Mouse (Mus musculus): ENCODE results near the gene Zfp28. TPM values are rescaled to one million over a fixed set of nuclear protein-coding genes. Genes with fewer than 3 reads are reported as not detected.

Zfp28 gene
- polyA plus RNA-seq, 1 experiment from 2014 or later: 0.75 TPM

DNA sequence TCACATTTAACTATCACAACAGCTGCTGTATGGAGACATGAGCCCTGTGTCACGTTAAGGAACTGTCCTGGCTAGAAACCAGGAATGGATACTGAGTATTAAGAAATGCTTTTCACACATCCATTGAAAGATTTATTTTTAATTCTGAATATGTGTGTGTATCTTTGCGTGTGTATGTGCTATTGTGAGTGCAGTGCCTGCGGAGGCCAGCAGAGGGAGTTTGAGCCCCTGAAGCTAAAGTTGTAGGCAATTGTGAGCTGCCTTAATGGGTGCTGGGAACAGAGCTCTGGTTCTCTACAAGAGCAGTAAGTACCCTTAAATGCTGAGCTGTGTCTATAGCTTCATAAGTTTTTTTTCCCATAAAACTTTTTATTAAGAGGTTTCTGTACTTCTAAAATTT is 46.3 kb downstream of the Zfp28 start:
- H3K9ac ChIP-seq (replicated peaks): no peak overlapping the region
- H3K4me2 ChIP-seq (ENCODE audit: low read depth, low read length): no peak overlapping the region
- DNase-seq (no peak), ATAC-seq (no peak)
- 77% methylated on average over 3 of the region's 3 CpGs for WGBS (ENCODE audit: insufficient replicate concordance)
- no peak overlapping the region for H3K27ac ChIP-seq (ENCODE audit: low read depth)
- H3K36me3 ChIP-seq (replicated peaks; ENCODE audit: insufficient read depth, low read length): no peaks in the 10 kb centered on the region
- H3K4me3 ChIP-seq (ENCODE audit: low read depth, low read length): no peak overlapping the region
- H3K4me1 ChIP-seq (ENCODE audit: insufficient read depth): no peaks in the 10 kb centered on the region
- H3K27me3 ChIP-seq (ENCODE audit: insufficient read depth, low read length): no peaks in the 10 kb centered on the region
- no peaks in the 10 kb centered on the region; the same call in 1 of the 2 replicates for H3K9me3 ChIP-seq (ENCODE audit: low read length)
- no peak for TF ChIP-seq EP300 (IDR thresholded peaks at IDR 0.05; ENCODE audit: low read depth)
- TF ChIP-seq CTCF (IDR thresholded peaks at IDR 0.05; ENCODE audit: low read depth): 0 out of 2 replicates have a peak, but pooled peaks have one; percentile 30

DNA sequence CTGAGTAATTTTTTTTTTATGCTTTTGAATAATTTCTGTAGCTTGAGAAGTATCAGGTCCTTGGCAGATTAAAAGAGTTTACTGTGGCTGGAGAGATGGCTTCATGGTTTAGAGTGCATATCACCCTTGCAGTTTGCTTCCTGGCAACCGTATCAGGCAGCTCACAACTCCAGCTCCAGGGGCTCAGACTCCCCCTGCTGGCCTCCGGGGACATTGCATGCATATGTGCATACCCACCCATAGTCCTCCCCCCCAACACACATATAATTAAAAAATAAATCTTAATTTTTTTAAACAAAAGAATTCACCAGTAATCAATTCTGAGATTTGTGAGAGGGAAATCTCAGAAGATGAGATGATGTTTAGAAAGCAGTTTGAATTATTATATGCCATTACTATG is 47.2 kb downstream of the Zfp28 start:
- DNase-seq (peak; percentile 57), ATAC-seq (no peak)
- Histone ChIP-seq H3K27me3 (ENCODE audit: insufficient read depth, low read length) (no peaks in the 10 kb centered on the region), H3K27ac (ENCODE audit: low read depth) (no peak overlapping the region), H3K9ac (replicated peaks) (no peak overlapping the region), H3K36me3 (replicated peaks; ENCODE audit: insufficient read depth, low read length) (no peaks in the 10 kb centered on the region), H3K4me2 (ENCODE audit: low read depth, low read length) (no peak overlapping the region), H3K4me1 (ENCODE audit: insufficient read depth) (no peaks in the 10 kb centered on the region), H3K4me3 (ENCODE audit: low read depth, low read length) (no peak overlapping the region), H3K9me3 (ENCODE audit: low read length) (no peaks in the 10 kb centered on the region; the same call in 1 of the 2 replicates)
- TF ChIP-seq EP300 (IDR thresholded peaks at IDR 0.05; ENCODE audit: low read depth) (no peak), CTCF (IDR thresholded peaks at IDR 0.05; ENCODE audit: low read depth) (peak; percentile 71)
- WGBS (ENCODE audit: insufficient replicate concordance): 15% methylated on average over 2 of the region's 2 CpGs

DNA sequence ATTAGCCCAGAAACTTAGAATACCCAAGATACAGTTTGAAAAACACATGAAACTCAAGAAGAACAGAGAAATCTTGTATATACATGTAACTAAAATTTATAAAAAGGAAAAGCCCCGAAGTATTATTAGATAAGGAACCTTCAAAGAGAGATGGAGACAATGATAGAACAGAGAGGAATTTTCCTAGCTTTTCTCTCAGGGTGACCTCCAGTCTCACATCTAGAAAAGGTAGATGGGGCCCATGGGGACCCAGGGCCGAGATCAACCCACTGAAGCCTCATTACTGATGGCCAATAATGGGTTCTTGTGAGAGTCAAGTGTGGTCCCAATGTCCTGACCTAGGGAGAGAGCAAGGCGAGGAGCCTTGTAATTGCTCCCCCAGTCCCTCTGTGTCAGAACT is 55.3 kb downstream of the Zfp28 start, which contains the start of gene Olfr1344:
Gene Olfr1344, plus strand, starts transcription at position 301 of the 400 bp plus-strand sequence.
- ATAC-seq (no peak), DNase-seq (no peak)
- Histone ChIP-seq H3K27ac (ENCODE audit: low read depth) (no peak within 1 kb of the TSS), H3K4me1 (ENCODE audit: insufficient read depth) (no peaks in the 10 kb centered on the region), H3K27me3 (ENCODE audit: insufficient read depth, low read length) (no peaks in the 10 kb centered on the region), H3K4me3 (ENCODE audit: low read depth, low read length) (no peak within 1 kb of the TSS), H3K9ac (replicated peaks) (no peak within 1 kb of the TSS), H3K36me3 (replicated peaks; ENCODE audit: insufficient read depth, low read length) (no peaks in the 10 kb centered on the region), H3K4me2 (ENCODE audit: low read depth, low read length) (no peak within 1 kb of the TSS), H3K9me3 (ENCODE audit: low read length) (no peaks in the 10 kb centered on the region)
- no peak for TF ChIP-seq EP300 (IDR thresholded peaks at IDR 0.05; ENCODE audit: low read depth)
- 74% methylated on average over 3 of the region's 3 CpGs for WGBS (ENCODE audit: insufficient replicate concordance)

DNA sequence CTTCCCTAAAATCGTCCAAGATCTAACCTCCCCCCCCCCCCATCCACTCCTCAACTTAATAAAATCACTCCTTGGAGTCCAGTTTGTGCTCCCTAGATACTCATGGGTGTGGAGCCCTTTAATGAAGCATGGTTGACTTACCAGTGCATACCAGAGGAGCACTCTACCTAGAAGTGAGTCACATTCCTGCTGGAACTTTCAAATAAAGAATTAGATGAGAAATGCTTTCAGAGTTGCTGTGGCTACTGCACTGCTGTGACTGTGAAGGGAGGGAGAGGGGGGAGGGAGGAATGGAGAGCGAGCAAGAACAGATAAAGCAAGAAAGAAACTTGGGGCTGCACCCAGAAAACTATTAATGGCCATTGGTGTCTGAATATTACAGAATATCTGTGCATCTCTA is 58.1 kb downstream of the Zfp28 start:
- Histone ChIP-seq H3K36me3 (replicated peaks; ENCODE audit: insufficient read depth, low read length) (no peaks in the 10 kb centered on the region), H3K9ac (replicated peaks) (no peak overlapping the region), H3K4me3 (ENCODE audit: low read depth, low read length) (no peak overlapping the region), H3K4me1 (ENCODE audit: insufficient read depth) (no peaks in the 10 kb centered on the region), H3K27me3 (ENCODE audit: insufficient read depth, low read length) (no peaks in the 10 kb centered on the region), H3K27ac (ENCODE audit: low read depth) (no peak overlapping the region), H3K9me3 (ENCODE audit: low read length) (no peaks in the 10 kb centered on the region), H3K4me2 (ENCODE audit: low read depth, low read length) (no peak overlapping the region)
- 53% methylated on average over 2 of the region's 2 CpGs for WGBS (ENCODE audit: insufficient replicate concordance)
- no peak for TF ChIP-seq EP300 (IDR thresholded peaks at IDR 0.05; ENCODE audit: low read depth)
- TF ChIP-seq CTCF (IDR thresholded peaks at IDR 0.05; ENCODE audit: low read depth): no peak
- ATAC-seq (no peak), DNase-seq (no peak)

Other genes with a start within 250 kb of the Zfp28 start
- 38.1 and 39.5 TPM in 2 replicates for gene Zfp787, start 227.3 kb upstream of the Zfp28 start, polyA plus RNA-seq (2015; fragmentation: Nextera tagmentation; extraction: Ambion mirVana)
- 26.0 and 27.3 TPM in 2 replicates for gene Zfp444, start 211.1 kb upstream of the Zfp28 start, polyA plus RNA-seq (2015; fragmentation: Nextera tagmentation; extraction: Ambion mirVana)
- gene Galp, start 186.2 kb upstream of the Zfp28 start, polyA plus RNA-seq (2015; fragmentation: Nextera tagmentation; extraction: Ambion mirVana): not detected in 2 replicates
- not detected in 2 replicates for gene Zscan5b, start 161.0 kb upstream of the Zfp28 start, polyA plus RNA-seq (2015; fragmentation: Nextera tagmentation; extraction: Ambion mirVana)
- gene Epp13, start 130.6 kb upstream of the Zfp28 start, polyA plus RNA-seq (2015; fragmentation: Nextera tagmentation; extraction: Ambion mirVana): not detected in 2 replicates
- 1.1 and 1.4 TPM in 2 replicates for gene Zfp667, start 96.7 kb upstream of the Zfp28 start, polyA plus RNA-seq (2015; fragmentation: Nextera tagmentation; extraction: Ambion mirVana)
- 0.36 and 0.41 TPM in 2 replicates for gene Zfp583, start 52.0 kb upstream of the Zfp28 start, polyA plus RNA-seq (2015; fragmentation: Nextera tagmentation; extraction: Ambion mirVana)
- 0.06 TPM in 1 of 2 replicates, not detected in the other for gene Gm3854, start 39.5 kb upstream of the Zfp28 start, polyA plus RNA-seq (2015; fragmentation: Nextera tagmentation; extraction: Ambion mirVana)
- gene Zfp78, start 20.0 kb upstream of the Zfp28 start, polyA plus RNA-seq (2015; fragmentation: Nextera tagmentation; extraction: Ambion mirVana): 0.25 and 0.46 TPM in 2 replicates
- gene Smim17, start 15.4 kb downstream of the Zfp28 start, polyA plus RNA-seq (2015; fragmentation: Nextera tagmentation; extraction: Ambion mirVana): not detected in 2 replicates
- gene Gm20715, start 27.0 kb downstream of the Zfp28 start, polyA plus RNA-seq (2015; fragmentation: Nextera tagmentation; extraction: Ambion mirVana): not detected in 2 replicates
- gene Olfr1344, start 55.4 kb downstream of the Zfp28 start, polyA plus RNA-seq (2015; fragmentation: Nextera tagmentation; extraction: Ambion mirVana): not detected in 2 replicates
- gene Olfr1336, start 72.9 kb downstream of the Zfp28 start, polyA plus RNA-seq (2015; fragmentation: Nextera tagmentation; extraction: Ambion mirVana): not detected in 2 replicates
- gene Olfr1346, start 83.8 kb downstream of the Zfp28 start, polyA plus RNA-seq (2015; fragmentation: Nextera tagmentation; extraction: Ambion mirVana): not detected in 2 replicates
- gene Olfr5, start 103.6 kb downstream of the Zfp28 start, polyA plus RNA-seq (2015; fragmentation: Nextera tagmentation; extraction: Ambion mirVana): not detected in 2 replicates
- gene Olfr1347, start 116.5 kb downstream of the Zfp28 start, polyA plus RNA-seq (2015; fragmentation: Nextera tagmentation; extraction: Ambion mirVana): not detected in 2 replicates
- gene Olfr1348, start 125.5 kb downstream of the Zfp28 start, polyA plus RNA-seq (2015; fragmentation: Nextera tagmentation; extraction: Ambion mirVana): not detected in 2 replicates
- not detected in 2 replicates for gene Olfr1349, start 139.7 kb downstream of the Zfp28 start, polyA plus RNA-seq (2015; fragmentation: Nextera tagmentation; extraction: Ambion mirVana)
- not detected in 2 replicates for gene Olfr1350, start 181.5 kb downstream of the Zfp28 start, polyA plus RNA-seq (2015; fragmentation: Nextera tagmentation; extraction: Ambion mirVana)

Measured in liver, postnatal 0 days (tissue).